Mouse (Mus musculus): ENCODE results near the gene Rnf25. TPM values are rescaled to one million over a fixed set of nuclear protein-coding genes. Genes with fewer than 3 reads are reported as not detected.

The Rnf25 gene
- total and polyA plus RNA-seq, 2 experiments from 2014 or later: 47.7 to 62.2 TPM

DNA sequence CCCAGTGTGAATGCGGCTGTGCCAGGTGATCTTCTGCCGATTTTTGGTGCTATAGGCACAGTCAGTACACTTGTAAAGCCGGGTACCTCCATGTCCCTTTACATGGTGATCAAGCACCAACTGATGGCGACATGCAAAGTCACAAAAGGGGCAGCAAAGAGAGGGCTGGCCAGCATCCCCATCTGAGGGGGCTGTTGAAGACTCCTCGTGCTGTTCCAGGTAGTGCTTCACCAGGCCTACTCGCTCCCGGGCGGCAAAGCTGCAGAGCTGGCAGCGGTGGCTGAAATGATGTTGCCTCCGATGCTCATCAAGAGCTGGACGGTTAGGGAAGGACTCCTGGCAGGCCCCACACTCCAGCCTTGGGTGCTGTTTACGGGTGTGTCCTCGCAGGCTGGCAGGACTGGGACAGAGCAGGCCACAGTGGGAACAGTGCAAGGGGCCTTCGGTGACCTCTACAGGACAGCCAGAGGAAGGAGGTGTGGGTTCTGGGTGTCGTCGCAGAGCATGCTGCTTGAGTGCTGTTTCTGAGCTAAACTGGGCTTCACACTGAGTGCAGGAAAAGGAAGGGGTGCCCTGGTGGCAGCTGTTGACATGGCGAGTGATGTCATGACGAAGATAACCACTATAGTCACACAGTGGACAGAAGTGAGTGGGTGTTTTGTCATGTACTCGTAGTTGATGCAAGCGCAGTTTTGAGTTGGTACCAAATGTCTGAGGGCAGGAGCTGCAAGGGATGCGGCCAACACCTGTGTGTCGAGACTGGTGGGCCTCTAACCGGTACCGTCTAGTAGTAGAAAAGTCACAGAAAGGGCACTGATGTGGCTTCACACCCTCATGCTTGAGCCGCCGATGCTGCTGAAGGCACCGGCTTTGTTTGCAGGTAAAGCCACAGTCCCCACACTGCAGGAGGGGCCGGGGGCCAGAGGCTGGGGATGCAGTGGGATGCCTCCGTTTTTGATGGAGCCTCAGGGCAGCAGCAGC, 31.2 kb downstream of the Rnf25 start:
- H3K4me2 ChIP-seq (ENCODE audit: low read depth): no peak overlapping the region
- WGBS: 91% methylated on average over 29 of the region's 29 CpGs
- ATAC-seq (no peak), DNase-seq (no peak)
- no peak overlapping the region for H3K4me3 ChIP-seq (ENCODE audit: low read depth, low read length)
- no peaks in the 10 kb centered on the region for H3K27me3 ChIP-seq (ENCODE audit: insufficient read depth, low read length)
- H3K9me3 ChIP-seq (ENCODE audit: low read length): no peaks in the 10 kb centered on the region
- no peak; the same call in 1 of the 2 replicates for TF ChIP-seq CTCF (IDR thresholded peaks at IDR 0.05; ENCODE audit: low read depth)
- no peaks in the 10 kb centered on the region for H3K4me1 ChIP-seq (ENCODE audit: insufficient read depth)
- no peak overlapping the region for H3K9ac ChIP-seq
- peaks cover 84% of the 10 kb centered on the region for H3K36me3 ChIP-seq (ENCODE audit: insufficient read depth)
- H3K27ac ChIP-seq (ENCODE audit: low read depth, low read length): no peak overlapping the region

DNA sequence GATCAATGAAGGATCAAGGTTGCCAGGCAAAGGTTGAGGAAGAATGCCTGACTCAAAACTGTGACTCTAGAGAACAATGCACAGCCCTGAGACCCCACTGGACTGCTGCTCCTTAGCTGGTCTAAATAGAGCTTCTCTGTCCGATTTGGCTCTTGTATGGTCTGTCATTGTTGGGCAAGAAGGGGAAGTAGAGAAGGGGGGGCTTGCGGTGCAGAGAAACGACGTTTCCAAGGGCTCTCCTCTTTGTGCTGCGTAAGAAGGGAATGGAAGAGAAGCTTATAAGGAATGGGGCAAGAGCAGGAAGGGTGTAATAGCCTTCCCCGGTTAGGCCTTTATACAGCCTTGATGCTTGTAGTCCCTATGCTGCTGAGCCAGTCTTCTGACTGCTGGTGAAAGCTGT, 35.4 kb downstream of the Rnf25 start:
- H3K36me3 ChIP-seq (ENCODE audit: insufficient read depth): peaks cover 72% of the 10 kb centered on the region
- H3K9ac ChIP-seq: no peak overlapping the region
- no peak for TF ChIP-seq CTCF (IDR thresholded peaks at IDR 0.05; ENCODE audit: low read depth)
- H3K4me2 ChIP-seq (ENCODE audit: low read depth): no peak overlapping the region
- no peaks in the 10 kb centered on the region for H3K9me3 ChIP-seq (ENCODE audit: low read length)
- H3K27me3 ChIP-seq (ENCODE audit: insufficient read depth, low read length): no peaks in the 10 kb centered on the region
- H3K27ac ChIP-seq (ENCODE audit: low read depth, low read length): no peak overlapping the region
- no peak for ATAC-seq
- no peaks in the 10 kb centered on the region for H3K4me1 ChIP-seq (ENCODE audit: insufficient read depth)
- H3K4me3 ChIP-seq (ENCODE audit: low read depth, low read length): no peak overlapping the region
- no peak for DNase-seq
- 82% methylated on average over 6 of the region's 6 CpGs for WGBS

DNA sequence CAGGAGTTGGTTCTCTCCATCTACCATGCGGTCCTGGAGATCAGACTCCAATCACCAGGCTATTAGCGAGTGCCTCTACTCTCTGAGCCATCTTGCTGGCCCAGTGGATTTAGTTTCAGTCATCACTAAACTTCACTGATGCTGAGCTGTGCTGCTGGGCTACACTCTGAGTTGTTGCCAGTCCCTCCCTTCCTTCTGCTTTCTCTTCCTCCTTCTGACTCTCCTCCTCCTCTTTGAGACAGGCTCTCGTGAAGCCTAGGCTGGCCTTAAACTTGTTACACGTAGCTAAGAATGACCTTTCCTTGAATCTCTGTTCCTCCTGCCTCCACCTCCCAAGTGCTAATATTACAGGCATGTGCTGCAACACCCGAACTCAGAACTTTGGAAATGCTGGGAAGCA, 42.1 kb downstream of the Rnf25 start:
- H3K9me3 ChIP-seq (ENCODE audit: low read length): no peaks in the 10 kb centered on the region
- H3K4me2 ChIP-seq (ENCODE audit: low read depth): no peak overlapping the region
- TF ChIP-seq CTCF (IDR thresholded peaks at IDR 0.05; ENCODE audit: low read depth): no peak
- H3K4me3 ChIP-seq (ENCODE audit: low read depth, low read length): no peak overlapping the region
- H3K27me3 ChIP-seq (ENCODE audit: insufficient read depth, low read length): no peaks in the 10 kb centered on the region
- no peak overlapping the region for H3K9ac ChIP-seq
- peaks cover 10% of the 10 kb centered on the region for H3K36me3 ChIP-seq (ENCODE audit: insufficient read depth)
- WGBS: 89% methylated on average over 5 of the region's 5 CpGs
- H3K27ac ChIP-seq (ENCODE audit: low read depth, low read length): no peak overlapping the region
- no peaks in the 10 kb centered on the region for H3K4me1 ChIP-seq (ENCODE audit: insufficient read depth)
- no peak for DNase-seq
- no peak for ATAC-seq

DNA sequence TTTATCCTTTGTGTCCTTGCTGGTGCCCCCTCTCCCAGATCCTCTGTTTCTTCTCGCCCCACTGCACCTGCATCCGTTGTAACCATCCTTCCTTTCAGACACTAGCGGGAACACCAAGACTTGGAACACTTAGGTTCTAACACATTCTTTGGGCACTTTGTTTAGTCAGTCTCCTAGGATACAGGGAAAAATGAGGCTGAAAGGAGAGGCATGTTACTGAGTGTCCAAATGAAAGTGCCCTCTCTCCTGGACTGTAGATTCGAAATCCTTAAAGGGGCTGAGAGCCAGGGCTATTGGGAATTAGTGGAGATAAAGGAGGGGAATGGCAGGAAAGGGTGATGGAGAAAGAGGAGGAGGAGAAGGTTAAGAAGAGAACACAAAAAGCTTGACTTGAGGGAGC, 57.0 kb downstream of the Rnf25 start, which contains the start of gene Usp37:
Gene Usp37 (minus strand): TSS at position 101 of the 400 bp plus-strand sequence.
- H3K27ac ChIP-seq (ENCODE audit: low read depth, low read length): no peak within 1 kb of the TSS
- ATAC-seq (no peak), DNase-seq (no peak)
- TF ChIP-seq CTCF (IDR thresholded peaks at IDR 0.05; ENCODE audit: low read depth): no peak
- 30% methylated on average over 4 of the region's 4 CpGs for WGBS
- H3K9ac ChIP-seq: peak within 1 kb of the TSS; percentile 40; the same call in 1 of the 2 replicates
- peak within 1 kb of the TSS; percentile 16; the same call in 1 of the 2 replicates for H3K4me3 ChIP-seq (ENCODE audit: low read depth, low read length)
- no peaks in the 10 kb centered on the region for H3K36me3 ChIP-seq (ENCODE audit: insufficient read depth)
- H3K4me1 ChIP-seq (ENCODE audit: insufficient read depth): peaks cover 6% of the 10 kb centered on the region; the same call in 1 of the 2 replicates
- H3K27me3 ChIP-seq (ENCODE audit: insufficient read depth, low read length): no peaks in the 10 kb centered on the region
- H3K9me3 ChIP-seq (ENCODE audit: low read length): no peaks in the 10 kb centered on the region
- peak within 1 kb of the TSS; percentile 40 for H3K4me2 ChIP-seq (ENCODE audit: low read depth)

Small RNA genes within 50 kb of the gene (microRNA-seq; reads per million reads assigned to microRNA genes)
- 0 reads per million in 2 experiments for gene Gm25035

Other genes starting within 250 kb of the Rnf25 start
- gene Catip, start 239.3 kb downstream of the Rnf25 start, total RNA-seq (2014; rRNA removed): 2.1 and 2.7 TPM in 2 replicates
- gene Catip, start 239.3 kb downstream of the Rnf25 start, polyA plus RNA-seq (2015; fragmentation: Nextera tagmentation; extraction: Ambion mirVana): 0.63 and 1.6 TPM in 2 replicates
- 3.7 and 10.7 TPM in 2 replicates for gene Slc11a1, start 226.2 kb downstream of the Rnf25 start, total RNA-seq (2014; rRNA removed)
- 1.8 and 3.3 TPM in 2 replicates for gene Slc11a1, start 226.2 kb downstream of the Rnf25 start, polyA plus RNA-seq (2015; fragmentation: Nextera tagmentation; extraction: Ambion mirVana)
- gene Ctdsp1, start 209.9 kb downstream of the Rnf25 start, total RNA-seq (2014; rRNA removed): 18.2 and 24.7 TPM in 2 replicates
- gene Ctdsp1, start 209.9 kb downstream of the Rnf25 start, polyA plus RNA-seq (2015; fragmentation: Nextera tagmentation; extraction: Ambion mirVana): 10.7 and 10.8 TPM in 2 replicates
- gene Vil1, start 192.0 kb downstream of the Rnf25 start, total RNA-seq (2014; rRNA removed): 0.71 and 0.77 TPM in 2 replicates
- 0.15 and 0.27 TPM in 2 replicates for gene Vil1, start 192.0 kb downstream of the Rnf25 start, polyA plus RNA-seq (2015; fragmentation: Nextera tagmentation; extraction: Ambion mirVana)
- 32.2 and 39.1 TPM in 2 replicates for gene Cnot9, start 95.3 kb downstream of the Rnf25 start, total RNA-seq (2014; rRNA removed)
- 49.0 and 52.3 TPM in 2 replicates for gene Cnot9, start 95.3 kb downstream of the Rnf25 start, polyA plus RNA-seq (2015; fragmentation: Nextera tagmentation; extraction: Ambion mirVana)
- gene Plcd4, start 58.5 kb downstream of the Rnf25 start, total RNA-seq (2014; rRNA removed): 5.3 and 5.8 TPM in 2 replicates
- gene Plcd4, start 58.5 kb downstream of the Rnf25 start, polyA plus RNA-seq (2015; fragmentation: Nextera tagmentation; extraction: Ambion mirVana): 3.4 and 6.0 TPM in 2 replicates
- 30.2 and 32.8 TPM in 2 replicates for gene Usp37, start 57.1 kb downstream of the Rnf25 start, total RNA-seq (2014; rRNA removed)
- gene Usp37, start 57.1 kb downstream of the Rnf25 start, polyA plus RNA-seq (2015; fragmentation: Nextera tagmentation; extraction: Ambion mirVana): 11.8 and 17.6 TPM in 2 replicates
- gene Zfp142, start 13.2 kb downstream of the Rnf25 start, total RNA-seq (2014; rRNA removed): 8.6 and 12.1 TPM in 2 replicates
- 5.0 and 6.3 TPM in 2 replicates for gene Zfp142, start 13.2 kb downstream of the Rnf25 start, polyA plus RNA-seq (2015; fragmentation: Nextera tagmentation; extraction: Ambion mirVana)
- gene Bcs1l, start 13.1 kb downstream of the Rnf25 start, total RNA-seq (2014; rRNA removed): 15.8 and 18.4 TPM in 2 replicates
- 13.8 and 16.5 TPM in 2 replicates for gene Bcs1l, start 13.1 kb downstream of the Rnf25 start, polyA plus RNA-seq (2015; fragmentation: Nextera tagmentation; extraction: Ambion mirVana)
- 11.6 and 13.6 TPM in 2 replicates for gene Stk36, start within 50 bp of the Rnf25 start, total RNA-seq (2014; rRNA removed)
- gene Stk36, start within 50 bp of the Rnf25 start, polyA plus RNA-seq (2015; fragmentation: Nextera tagmentation; extraction: Ambion mirVana): 6.0 and 12.2 TPM in 2 replicates
- 18.9 and 31.3 TPM in 2 replicates for gene Ttll4, start 60.3 kb upstream of the Rnf25 start, total RNA-seq (2014; rRNA removed)
- gene Ttll4, start 60.3 kb upstream of the Rnf25 start, polyA plus RNA-seq (2015; fragmentation: Nextera tagmentation; extraction: Ambion mirVana): 2.2 and 4.5 TPM in 2 replicates
- 1.3 and 1.6 TPM in 2 replicates for gene Cyp27a1, start 112.2 kb upstream of the Rnf25 start, total RNA-seq (2014; rRNA removed)
- gene Cyp27a1, start 112.2 kb upstream of the Rnf25 start, polyA plus RNA-seq (2015; fragmentation: Nextera tagmentation; extraction: Ambion mirVana): 1.5 and 1.6 TPM in 2 replicates
- gene Prkag3, start 147.8 kb upstream of the Rnf25 start, total RNA-seq (2014; rRNA removed): 0.23 TPM in 1 of 2 replicates, not detected in the other
- gene Prkag3, start 147.8 kb upstream of the Rnf25 start, polyA plus RNA-seq (2015; fragmentation: Nextera tagmentation; extraction: Ambion mirVana): not detected in 2 replicates
- 6.1 and 7.2 TPM in 2 replicates for gene Wnt6, start 170.5 kb upstream of the Rnf25 start, total RNA-seq (2014; rRNA removed)
- 3.8 and 4.6 TPM in 2 replicates for gene Wnt6, start 170.5 kb upstream of the Rnf25 start, polyA plus RNA-seq (2015; fragmentation: Nextera tagmentation; extraction: Ambion mirVana)
- 0.15 and 0.19 TPM in 2 replicates for gene Wnt10a, start 190.1 kb upstream of the Rnf25 start, total RNA-seq (2014; rRNA removed)
- 0.21 and 0.23 TPM in 2 replicates for gene Wnt10a, start 190.1 kb upstream of the Rnf25 start, polyA plus RNA-seq (2015; fragmentation: Nextera tagmentation; extraction: Ambion mirVana)

Measured in forebrain, postnatal 0 days (tissue).